Mouse (Mus musculus) left cerebral cortex, postnatal 10 days (tissue): ENCODE measurements around the gene Slc1a5. TPM values are rescaled to one million over a fixed set of nuclear protein-coding genes. Genes with fewer than 3 reads are reported as not detected.

Experiments
- DNase-seq, 2 experiments: peaks; one replicate each; pipeline ENCODE4 v3.0.0; 2021 to 2022; ENCODE audit warnings: low spot score in 2 of 2, mixed read lengths in 1 of 2; ENCODE audit errors: extremely low spot score in 1 of 2
- intact Hi-C: fragments of 180-260 bp; cut with DNase I; formaldehyde crosslinking; loops from one replicate; pipeline ENCODE4 v1.15.1; 2025
- total RNA-seq, 2 experiments: library from RNA; stranded (reverse); gene quantifications; 2 replicates each; pipeline ENCODE4 v1.2.3; 2021

The Slc1a5 gene
- total RNA-seq, 2 experiments from 2014 or later, result 3.9 to 4.3 TPM

DNA sequence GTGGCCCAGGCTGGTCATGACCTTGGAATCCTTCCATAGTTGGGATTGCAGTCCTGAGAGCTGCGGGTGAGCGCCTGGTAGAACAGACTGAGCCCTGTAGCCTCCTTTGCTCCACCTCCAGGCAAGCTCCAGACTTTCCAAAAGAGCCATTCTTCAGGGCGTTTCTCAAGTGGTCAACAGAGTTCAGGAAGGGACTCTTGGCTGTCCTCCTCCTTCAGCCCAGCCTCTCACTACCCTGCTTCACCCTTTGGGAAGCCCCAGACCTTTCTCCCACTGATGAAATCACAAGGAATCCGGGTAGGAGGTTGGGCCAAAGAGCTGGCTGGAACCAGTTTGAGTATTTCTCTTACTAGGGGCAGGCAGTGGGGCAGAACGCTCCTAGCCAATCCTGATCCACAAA lies 1.1 kb upstream of the Slc1a5 start:
- no peak for DNase-seq
- intact Hi-C loops, result no loop called here

DNA sequence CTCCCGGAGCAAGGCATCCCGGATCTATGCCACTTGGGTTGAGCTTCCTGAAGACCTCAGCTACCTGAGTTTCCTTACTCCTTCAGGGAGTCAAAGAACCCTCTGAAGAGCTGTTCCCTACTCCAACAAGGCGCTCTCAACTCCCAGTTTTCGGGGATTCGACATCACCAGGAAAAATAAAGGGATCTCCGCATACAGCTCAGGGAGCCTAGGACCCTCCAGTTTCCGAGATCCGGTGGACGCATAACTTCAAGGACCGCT lies 345 bp downstream of the Slc1a5 start:
- intact Hi-C loops, result no loop called here

DNA sequence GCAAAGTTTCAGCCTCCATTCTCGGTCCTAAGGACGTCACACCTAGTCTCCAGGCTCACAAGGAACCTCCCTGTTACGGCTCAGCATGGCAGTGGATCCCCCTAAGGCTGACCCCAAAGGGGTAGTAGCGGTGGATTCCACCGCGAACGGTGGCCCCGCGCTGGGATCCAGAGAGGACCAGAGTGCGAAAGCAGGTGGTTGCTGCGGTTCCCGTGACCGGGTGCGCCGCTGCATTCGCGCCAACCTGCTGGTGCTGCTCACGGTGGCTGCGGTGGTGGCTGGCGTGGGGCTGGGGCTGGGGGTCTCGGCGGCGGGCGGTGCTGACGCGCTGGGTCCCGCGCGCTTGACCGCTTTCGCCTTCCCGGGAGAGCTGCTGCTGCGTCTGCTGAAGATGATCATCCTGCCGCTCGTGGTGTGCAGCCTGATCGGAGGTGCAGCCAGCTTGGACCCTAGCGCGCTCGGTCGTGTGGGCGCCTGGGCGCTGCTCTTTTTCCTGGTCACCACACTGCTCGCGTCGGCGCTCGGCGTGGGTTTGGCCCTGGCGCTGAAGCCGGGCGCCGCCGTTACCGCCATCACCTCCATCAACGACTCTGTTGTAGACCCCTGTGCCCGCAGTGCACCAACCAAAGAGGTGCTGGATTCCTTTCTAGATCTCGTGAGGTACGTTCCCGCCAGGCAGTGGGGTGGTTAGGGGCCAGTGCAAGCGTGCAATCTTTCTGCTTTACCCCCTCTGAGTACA lies 845 bp downstream of the Slc1a5 start:
- DNase-seq, result no peak
- intact Hi-C loops, result no loop called here

More for the DNA sequence above, 345 bp downstream of the Slc1a5 start:
- DNase-seq, result no peak

DNA sequence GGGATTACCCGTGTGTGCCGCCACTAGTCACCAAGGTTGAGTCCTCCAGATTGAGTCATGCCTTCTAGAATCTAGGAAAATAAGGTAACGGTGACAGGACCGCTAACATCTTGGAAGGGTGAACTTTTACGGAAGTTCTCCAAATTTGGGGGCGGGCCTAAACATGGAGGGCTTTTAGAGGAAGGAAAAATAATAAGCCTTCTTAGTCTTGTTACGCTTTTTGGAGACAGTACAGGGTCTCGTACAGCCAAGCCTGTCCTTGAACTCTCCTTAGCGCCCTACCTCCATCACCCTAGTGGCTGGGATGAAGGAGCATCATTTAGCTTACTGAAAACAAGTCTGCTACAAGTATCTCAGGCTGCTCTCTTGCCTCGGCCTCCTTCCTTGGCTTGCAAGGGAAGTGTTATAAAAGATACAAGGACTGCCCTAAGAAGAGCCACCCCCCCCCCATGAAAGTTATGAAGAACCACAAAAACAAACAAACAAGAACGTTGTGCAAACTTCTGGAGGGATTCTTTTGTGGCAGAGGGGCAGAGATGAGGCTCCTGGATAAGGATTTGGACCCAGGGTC lies 1.5 kb downstream of the Slc1a5 start:
- no peak for DNase-seq
- intact Hi-C loops, result no loop called here

DNA sequence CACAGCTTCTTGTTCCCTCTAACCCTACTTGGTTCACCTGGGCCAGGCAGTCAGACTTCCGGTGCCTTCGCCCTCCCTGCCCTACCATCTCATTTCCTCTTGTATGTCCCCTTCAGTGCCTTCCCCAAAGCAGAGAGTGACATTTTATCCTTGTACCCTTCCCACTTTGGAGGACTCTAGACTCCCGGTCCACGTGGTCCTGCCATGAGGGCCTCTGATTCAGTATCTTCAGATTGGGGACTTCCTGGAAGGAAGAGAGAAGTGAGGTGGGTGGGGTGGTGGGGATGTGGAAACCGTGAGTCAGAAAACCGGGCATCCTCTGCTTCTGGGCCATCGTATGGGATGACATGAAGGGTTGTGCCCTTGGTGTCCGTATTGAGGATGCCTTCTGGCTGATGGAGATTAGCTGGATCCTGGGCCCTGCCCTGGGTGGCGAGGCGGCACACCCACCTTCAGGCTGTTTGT lies 2.1 kb downstream of the Slc1a5 start:
- intact Hi-C loops, result no loop called here
- DNase-seq, result no peak

DNA sequence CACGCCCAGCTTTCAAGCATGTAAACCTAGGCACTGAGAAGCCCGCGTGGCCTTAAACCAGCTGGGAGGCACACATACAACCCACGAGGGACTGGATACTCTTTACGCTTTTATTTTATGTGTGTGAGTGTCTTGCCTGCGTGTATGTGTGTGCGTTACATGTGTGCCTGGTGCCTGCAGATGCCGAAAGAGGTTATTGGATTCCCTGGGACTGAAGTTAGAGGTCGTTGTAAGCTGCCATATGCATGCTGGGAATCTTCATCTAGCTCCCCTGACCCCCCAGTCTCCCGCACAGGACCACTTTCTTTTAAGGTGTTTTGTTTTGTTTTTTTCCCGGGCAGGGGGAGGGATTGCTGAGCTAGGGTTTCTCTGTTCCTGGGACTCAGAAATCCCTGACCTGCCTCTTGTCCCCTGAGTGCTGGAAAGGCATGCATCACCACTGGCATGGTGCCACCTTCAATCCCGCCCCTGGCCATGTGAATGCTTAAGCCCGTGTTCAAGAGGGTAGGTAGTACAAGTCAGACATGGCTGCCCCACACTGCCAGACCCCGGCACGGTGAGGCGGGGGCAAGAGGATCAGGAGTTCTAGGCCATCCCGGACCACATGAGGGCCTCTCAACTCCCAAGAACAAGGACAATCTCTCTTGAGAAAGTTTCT lies 2.7 kb downstream of the Slc1a5 start:
- peak in 1 of 2 experiments; percentile 43 for DNase-seq
- intact Hi-C loops, result no loop called here

DNA sequence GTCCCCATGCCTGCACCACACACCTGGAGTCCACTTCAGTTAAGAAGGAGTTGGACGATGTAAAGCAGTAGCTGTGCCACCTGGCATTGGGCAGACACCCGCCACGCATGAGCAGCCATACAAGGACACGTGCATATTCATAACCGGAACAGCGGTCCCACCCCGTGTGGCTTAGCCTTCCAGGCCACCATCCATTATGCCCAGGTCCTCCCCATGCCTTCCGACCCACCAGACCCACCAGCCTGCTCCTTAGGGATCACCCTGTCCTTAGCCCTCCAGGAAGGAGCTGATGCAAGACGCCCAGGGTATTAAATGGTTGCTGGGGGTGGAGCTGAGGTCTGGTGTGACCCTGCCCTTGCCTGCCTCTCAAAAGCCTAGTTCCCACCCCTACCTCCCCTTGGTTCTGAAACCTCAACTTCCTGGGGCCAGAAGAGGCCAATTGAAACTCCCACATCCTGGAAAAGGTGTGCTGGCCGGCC lies 3.4 kb downstream of the Slc1a5 start:
- intact Hi-C loops, result no loop called here
- DNase-seq, result no peak

DNA sequence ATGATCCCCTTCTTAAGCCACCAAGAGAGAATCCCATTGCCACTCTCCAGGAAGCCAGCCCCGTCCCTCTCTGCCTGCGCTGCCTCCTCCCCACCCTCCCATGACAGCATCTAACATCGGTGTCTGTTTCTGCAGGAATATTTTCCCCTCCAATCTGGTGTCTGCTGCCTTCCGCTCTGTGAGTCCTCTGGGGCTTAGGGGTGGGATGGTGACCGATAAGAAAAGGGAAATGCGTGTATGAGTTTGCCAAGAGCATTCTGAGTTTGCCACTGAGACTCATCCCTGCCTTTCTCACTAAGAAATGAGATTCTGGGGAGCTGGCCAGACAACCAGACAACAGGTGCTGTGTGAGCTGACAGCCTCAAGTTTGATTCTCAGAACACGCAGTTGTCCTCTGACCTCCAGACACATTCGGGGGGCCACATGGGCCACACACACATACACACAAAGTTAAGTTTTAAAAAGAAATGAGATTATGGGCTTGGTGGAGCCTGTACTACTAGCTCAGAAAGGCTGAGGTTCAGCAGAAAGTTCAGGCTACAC lies 4.5 kb downstream of the Slc1a5 start:
- intact Hi-C loops, result no loop called here
- no peak for DNase-seq

DNA sequence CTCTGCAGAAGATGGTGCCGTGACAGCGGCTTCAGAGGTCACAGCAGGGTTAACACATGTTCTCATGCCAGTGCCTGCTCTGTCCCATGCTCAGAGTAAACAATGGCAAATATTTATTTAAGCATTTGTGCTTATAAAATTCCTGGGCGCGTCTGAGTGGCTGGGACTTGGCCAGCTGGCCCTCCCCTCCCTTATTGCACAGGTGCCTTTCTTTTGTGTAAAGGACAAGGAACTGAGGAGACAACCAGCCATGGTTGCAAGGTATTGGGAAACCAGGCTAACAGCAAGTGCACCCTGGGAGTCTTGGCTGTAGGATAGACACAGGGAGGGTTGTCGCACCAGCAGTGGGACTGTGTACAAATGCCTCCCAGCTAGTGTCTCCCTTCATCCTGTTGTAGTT lies 11.2 kb downstream of the Slc1a5 start:
- intact Hi-C loops, result no loop called here
- DNase-seq, result no peak

DNA sequence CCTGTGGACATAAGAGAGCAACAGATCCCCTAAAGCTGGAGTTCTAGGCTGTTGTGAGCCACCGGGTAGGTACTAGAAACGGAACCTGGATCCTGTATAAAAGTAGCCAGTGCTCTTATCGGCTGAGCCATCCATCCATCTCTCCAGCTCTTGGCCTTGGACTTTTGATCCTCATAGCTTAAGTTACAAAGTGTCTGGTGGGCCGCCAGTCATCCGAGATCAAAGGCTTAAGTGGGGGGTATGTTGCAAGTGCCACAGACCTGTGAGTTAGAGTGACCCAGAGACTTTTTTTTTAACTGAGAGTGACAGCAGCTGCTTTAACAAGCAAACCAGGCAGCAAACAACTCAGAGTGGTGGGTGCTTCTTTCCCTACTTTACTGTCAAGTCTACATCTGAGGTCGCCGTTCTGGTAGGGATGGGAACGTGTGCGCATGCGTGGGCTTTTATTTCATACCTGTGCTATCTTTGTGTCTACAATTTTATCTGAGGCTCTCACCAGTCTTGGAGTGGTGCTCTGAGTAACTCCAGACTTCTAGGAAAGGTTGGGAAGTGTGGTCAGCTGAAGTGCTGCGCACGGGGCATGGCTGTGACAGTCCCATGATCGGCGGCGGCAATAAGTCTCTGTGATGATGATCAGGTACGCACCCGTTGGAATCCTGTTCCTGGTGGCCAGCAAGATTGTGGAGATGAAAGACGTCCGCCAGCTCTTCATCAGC lies 12.0 kb downstream of the Slc1a5 start:
- intact Hi-C loops, result no loop called here
- no peak for DNase-seq

DNA sequence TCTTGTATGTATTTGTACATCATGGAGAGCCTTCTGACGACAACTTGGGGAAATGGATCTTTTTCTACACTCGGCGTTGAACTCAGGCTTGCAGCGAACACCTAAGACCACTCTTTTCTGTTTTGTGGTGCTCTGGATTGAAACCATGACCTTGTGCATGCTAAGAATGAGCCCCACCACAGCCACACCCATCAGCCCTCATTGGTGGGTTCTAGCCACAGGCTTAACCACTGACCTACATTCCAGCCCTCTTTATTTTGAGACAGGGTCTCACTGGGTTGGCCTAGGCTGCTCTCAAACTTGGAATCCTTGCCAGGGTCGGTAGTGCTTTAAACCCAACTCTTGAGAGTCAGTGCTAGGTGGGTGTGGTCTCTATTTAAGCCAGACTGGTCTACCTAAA lies 13.7 kb downstream of the Slc1a5 start:
- intact Hi-C loops, result no loop called here
- no peak for DNase-seq

DNA sequence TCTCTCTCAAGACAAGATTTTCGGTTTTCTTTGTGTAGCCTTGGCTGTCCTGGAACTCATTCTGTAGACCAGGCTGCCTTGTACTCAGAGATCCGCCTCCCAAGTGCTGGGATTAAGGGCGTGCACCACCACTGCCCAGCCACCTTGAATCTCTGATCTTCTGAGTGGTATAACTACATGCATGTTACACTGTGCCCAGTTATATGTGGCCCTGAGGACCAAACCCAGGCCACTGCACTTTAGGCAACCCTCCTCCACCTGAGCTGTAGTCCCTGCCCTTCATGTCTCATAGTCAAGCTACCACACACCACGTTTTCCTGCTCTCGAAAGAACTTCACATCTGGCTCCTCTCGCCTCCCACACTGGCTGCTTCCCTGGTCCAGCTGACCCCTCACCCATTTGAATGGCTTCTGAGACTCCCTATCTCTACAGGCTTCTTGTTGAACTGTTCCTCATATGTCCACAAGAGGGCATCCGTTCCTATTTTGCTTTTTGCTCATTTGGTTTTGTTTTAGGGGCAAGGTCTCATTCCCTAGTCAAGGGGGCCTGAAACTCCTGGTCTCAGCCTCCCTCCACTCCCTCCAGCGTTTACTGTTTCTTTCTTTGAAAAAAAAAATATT lies 23.4 kb downstream of the Slc1a5 start:
- DNase-seq, result no peak
- intact Hi-C loops, result loop anchor here (5.0 kb wide), 1 partner anchor 177 kb away; no protein-coding TSS in a partner anchor

DNA sequence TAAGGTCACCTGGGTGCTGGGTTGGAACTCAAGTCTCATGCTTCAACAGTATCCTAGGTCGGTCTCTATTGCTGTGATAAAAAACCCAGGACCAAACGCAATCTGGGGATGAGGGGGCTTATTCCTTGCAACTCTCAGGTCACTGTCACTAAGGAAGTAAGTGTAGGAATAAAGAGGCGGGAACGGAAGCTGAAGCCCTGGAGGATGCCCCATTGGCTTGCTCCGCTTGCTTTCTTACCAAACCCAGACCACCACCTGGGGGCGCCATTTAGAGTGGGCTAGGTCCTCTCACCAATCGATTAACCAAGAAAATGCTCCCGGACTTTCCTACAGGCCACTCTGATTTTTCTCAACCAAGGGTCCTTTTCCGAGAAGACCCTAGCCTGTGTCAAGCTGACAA lies 26.8 kb downstream of the Slc1a5 start:
- intact Hi-C loops, result loop anchor here (5.0 kb wide), 1 partner anchor 181 kb away; no protein-coding TSS in a partner anchor
- DNase-seq, result no peak

DNA sequence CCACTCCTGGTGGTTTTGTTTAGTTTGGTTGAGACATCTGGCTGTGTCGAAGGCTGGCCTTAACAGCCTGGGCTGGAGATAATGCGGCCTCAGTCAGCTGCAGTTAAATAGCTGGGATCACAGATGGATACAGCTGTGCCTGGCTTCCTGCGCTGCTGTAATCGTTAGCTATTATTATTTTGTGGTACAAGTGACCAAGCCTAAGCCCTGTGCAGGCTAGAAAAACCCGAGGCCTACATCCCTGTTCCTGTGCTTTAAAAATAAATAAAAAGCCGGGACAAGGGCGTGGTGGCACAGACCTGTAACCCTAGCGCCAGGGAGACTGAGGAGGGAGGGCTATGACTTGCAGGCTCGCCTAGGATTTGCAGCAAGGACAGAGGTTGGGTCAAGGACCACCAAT lies 27.5 kb downstream of the Slc1a5 start:
- intact Hi-C loops, result loop anchor here (5.0 kb wide), 1 partner anchor 181 kb away; no protein-coding TSS in a partner anchor
- no peak for DNase-seq

DNA sequence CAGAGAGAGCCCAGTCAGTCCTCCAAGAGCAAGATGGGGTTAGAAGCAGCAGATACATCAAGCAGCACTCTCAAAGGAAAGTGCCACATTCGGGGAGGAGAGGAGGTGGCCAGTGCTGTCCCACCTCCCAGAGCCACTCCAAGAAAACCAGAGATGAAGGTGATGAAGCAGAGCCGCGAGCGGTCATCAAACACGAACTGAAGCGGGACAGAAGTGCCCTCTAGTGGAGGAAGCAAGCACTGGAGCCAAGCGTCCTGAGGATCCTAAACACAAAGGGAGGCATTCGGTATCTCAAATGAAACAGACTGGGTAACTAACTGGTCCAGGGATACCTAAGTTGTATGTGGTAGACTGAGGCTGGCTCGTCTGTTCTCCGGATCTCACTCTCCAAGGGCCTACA lies 28.6 kb downstream of the Slc1a5 start:
- peak; percentile 60 to 73 for DNase-seq
- intact Hi-C loops, result loop anchor here (5.0 kb wide), 2 partner anchors 38 to 182 kb away; no protein-coding TSS in a partner anchor

DNA sequence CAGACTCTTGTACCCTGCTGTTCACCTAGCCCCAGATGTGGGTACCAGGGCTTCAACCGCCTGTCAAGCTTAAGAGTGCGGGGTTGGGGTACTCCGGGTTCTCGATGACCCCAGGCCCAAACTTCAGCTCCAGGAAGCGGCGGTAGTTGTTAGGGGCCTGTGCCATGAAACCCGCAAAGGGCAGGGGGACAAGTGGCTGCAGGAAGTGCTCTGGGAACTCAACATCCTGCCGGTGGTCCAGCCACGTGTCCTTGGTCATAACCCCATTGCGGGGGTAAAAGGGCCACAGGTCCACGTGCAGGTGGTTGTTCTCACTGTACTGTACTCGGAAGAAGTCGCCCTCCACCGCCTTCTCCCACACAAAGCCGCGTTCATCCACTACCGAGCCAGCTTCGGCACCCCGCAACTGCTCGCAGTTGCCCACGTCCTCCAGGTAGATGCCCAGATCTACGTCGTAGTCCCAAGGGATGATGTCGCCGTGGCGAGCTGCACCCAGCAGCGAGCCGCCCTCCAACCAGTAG lies 29.3 kb downstream of the Slc1a5 start:
- no peak for DNase-seq
- intact Hi-C loops, result loop anchor here (5.0 kb wide), 1 partner anchor 37 kb away; no protein-coding TSS in a partner anchor

DNA sequence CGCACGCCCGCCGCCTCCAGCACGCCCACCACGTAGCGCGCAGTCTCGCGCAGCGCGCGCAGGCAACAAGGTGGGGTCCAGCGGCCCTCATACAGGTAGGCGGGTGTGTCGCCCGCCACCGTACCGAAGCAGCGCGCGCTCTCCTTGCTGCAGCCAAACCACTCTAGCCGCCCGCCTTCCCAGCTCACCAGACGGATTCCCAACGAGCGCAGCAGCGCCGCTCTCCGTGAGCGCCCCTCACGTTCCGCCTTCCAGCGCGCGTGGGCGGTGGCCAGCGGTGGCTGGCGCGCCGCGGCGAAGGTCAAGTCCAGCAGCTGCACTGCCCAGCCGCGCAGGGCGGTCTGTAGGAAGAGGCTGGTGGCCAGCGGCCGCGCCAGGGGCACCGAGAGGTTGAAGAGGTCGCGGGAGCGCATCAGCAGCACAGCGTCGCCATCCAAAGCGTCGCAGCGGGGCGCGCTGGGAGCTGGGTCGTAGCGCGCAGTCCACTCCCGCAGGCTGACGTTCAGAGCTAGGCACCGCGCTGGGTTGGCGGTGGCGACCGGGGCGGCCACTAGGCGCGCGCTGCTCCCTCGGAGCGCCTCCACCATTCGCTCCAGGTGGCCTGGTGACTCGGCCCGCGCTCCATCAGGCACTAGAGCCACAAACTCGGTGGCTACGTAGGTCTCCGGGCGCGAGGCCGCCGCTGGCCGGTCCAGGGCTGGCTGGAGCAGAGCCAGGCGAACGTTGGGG lies 29.9 kb downstream of the Slc1a5 start:
- intact Hi-C loops, result loop anchor here (5.0 kb wide), 1 partner anchor 36 kb away; no protein-coding TSS in a partner anchor
- peak in 1 of 2 experiments; percentile 81 for DNase-seq

DNA sequence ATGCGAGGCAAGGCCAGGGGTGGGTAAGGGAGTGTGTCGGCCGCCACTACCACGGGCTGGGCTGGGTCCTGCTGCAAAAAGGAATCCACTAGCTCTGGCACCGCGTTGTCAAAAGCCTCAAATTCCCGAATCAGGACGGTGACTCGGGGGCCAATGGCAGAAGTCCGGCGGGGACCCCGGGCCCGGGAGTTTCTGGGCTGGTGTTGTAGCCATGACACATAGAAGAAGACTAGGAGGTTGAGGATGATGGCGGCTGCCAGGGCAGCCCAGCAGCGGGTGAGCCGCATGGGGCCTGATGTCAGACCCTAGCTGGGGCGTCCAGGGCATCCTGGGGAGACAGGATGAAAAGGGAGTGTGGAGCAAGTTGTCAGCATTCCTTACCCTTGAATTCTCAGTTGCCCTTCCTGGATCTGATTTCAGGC lies 30.5 kb downstream of the Slc1a5 start:
- no peak for DNase-seq
- intact Hi-C loops, result loop anchor here (5.0 kb wide), 1 partner anchor 36 kb away; no protein-coding TSS in a partner anchor
